Mouse (Mus musculus): ENCODE results near the gene Gna14. TPM values are rescaled to one million over a fixed set of nuclear protein-coding genes. Genes with fewer than 3 reads are reported as not detected.

The Gna14 gene
- total RNA-seq, 2 experiments from 2014 or later: 0.59 to 1.5 TPM

GRCm38 (mm10) chr19:16510343-16511080 is 75.0 kb downstream of the Gna14 start:
- DNase-seq (ENCODE audit: low spot score in 2 of 2): no peak

GRCm38 (mm10) chr19:16511081-16511420 is 75.5 kb downstream of the Gna14 start:
- no peak for DNase-seq (ENCODE audit: low spot score in 2 of 2)

GRCm38 (mm10) chr19:16514201-16514600 is 78.6 kb downstream of the Gna14 start:
- no peak for DNase-seq (ENCODE audit: low spot score in 2 of 2)

GRCm38 (mm10) chr19:16518569-16518968 is 83.0 kb downstream of the Gna14 start:
- no peak for DNase-seq (ENCODE audit: low spot score in 2 of 2)

- DNase-seq (ENCODE audit: low spot score in 2 of 2): no peak
Observed at GRCm38 (mm10) chr19:16520608-16521007, 85.0 kb downstream of the Gna14 start.

- no peak for DNase-seq (ENCODE audit: low spot score in 2 of 2)
Observed at GRCm38 (mm10) chr19:16526302-16526880, 90.8 kb downstream of the Gna14 start.

GRCm38 (mm10) chr19:16527031-16527430 is 91.5 kb downstream of the Gna14 start:
- no peak for DNase-seq (ENCODE audit: low spot score in 2 of 2)

- no peak for DNase-seq (ENCODE audit: low spot score in 2 of 2)
Observed at GRCm38 (mm10) chr19:16528225-16528828, 92.8 kb downstream of the Gna14 start.

GRCm38 (mm10) chr19:16529293-16529920 is 93.8 kb downstream of the Gna14 start:
- peak in 1 of 2 experiments; percentile 30 for DNase-seq (ENCODE audit: low spot score in 2 of 2)

- DNase-seq (ENCODE audit: low spot score in 2 of 2): no peak
Observed at GRCm38 (mm10) chr19:16529999-16530398, 94.4 kb downstream of the Gna14 start.

GRCm38 (mm10) chr19:16534311-16534710 is 98.7 kb downstream of the Gna14 start:
- no peak for DNase-seq (ENCODE audit: low spot score in 2 of 2)

GRCm38 (mm10) chr19:16538416-16538815 is 102.9 kb downstream of the Gna14 start:
- DNase-seq (ENCODE audit: low spot score in 2 of 2): no peak

- no peak for DNase-seq (ENCODE audit: low spot score in 2 of 2)
Observed at GRCm38 (mm10) chr19:16543688-16544087, 108.1 kb downstream of the Gna14 start.

GRCm38 (mm10) chr19:16556988-16557387 is 121.4 kb downstream of the Gna14 start:
- no peak for DNase-seq (ENCODE audit: low spot score in 2 of 2)

- no peak for DNase-seq (ENCODE audit: low spot score in 2 of 2)
Observed at GRCm38 (mm10) chr19:16557971-16558370, 122.4 kb downstream of the Gna14 start.

- DNase-seq (ENCODE audit: low spot score in 2 of 2): no peak
Observed at GRCm38 (mm10) chr19:16558570-16558969, 123.0 kb downstream of the Gna14 start.

- no peak for DNase-seq (ENCODE audit: low spot score in 2 of 2)
Observed at GRCm38 (mm10) chr19:16559243-16559896, 123.8 kb downstream of the Gna14 start.

- DNase-seq (ENCODE audit: low spot score in 2 of 2): no peak
Observed at GRCm38 (mm10) chr19:16562676-16563075, 127.1 kb downstream of the Gna14 start.

GRCm38 (mm10) chr19:16576790-16577189 is 141.2 kb downstream of the Gna14 start:
- no peak for DNase-seq (ENCODE audit: low spot score in 2 of 2)

- no peak for DNase-seq (ENCODE audit: low spot score in 2 of 2)
Observed at GRCm38 (mm10) chr19:16579656-16580260, 144.2 kb downstream of the Gna14 start.

GRCm38 (mm10) chr19:16580501-16580900 is 144.9 kb downstream of the Gna14 start:
- DNase-seq (ENCODE audit: low spot score in 2 of 2): no peak
